Mouse (Mus musculus) embryonic facial prominence, embryonic 11.5 days (tissue): Measurements from ENCODE around the gene Sertad2. TPM values are rescaled to one million over a fixed set of nuclear protein-coding genes. Genes with fewer than 3 reads are reported as not detected.

ENCODE experiments used
- ATAC-seq: fragments of 200-750 bp; cut with Nextera tagmentation; replicated peaks from 2 replicates; pipeline ENCODE4 v1.8.0; 2017; ENCODE audit warnings: low read depth; ENCODE audit not compliant: insufficient number of reproducible peaks, low FRiP score, low TSS enrichment
- DNase-seq: peaks from one replicate; pipeline ENCODE4 v3.0.0-alpha.2; 2015; ENCODE audit warnings: low spot score
- H3K27ac ChIP-seq: fragments of 300-500 bp; sonication (generic); replicated peaks from 2 replicates; pipeline ENCODE4 v1.5.1; 2014; ENCODE audit warnings: mild to moderate bottlenecking, low read depth, low read length, control low read depth
- H3K27me3 ChIP-seq: fragments of 300-500 bp; sonication (generic); 2 replicates; pipeline ENCODE4 v1.6.1; 2014; ENCODE audit warnings: mild to moderate bottlenecking, low read length, moderate library complexity, mixed read lengths; ENCODE audit not compliant: control insufficient read depth, insufficient read depth
- H3K36me3 ChIP-seq: fragments of 300-500 bp; sonication (generic); replicated peaks from 2 replicates; pipeline ENCODE4 v1.6.1; 2014; ENCODE audit warnings: low read depth, mild to moderate bottlenecking, low read length, moderate library complexity, mixed read lengths; ENCODE audit not compliant: control insufficient read depth, insufficient read depth
- H3K4me1 ChIP-seq: fragments of 300-500 bp; sonication (generic); 2 replicates; pipeline ENCODE4 v1.6.1; 2014; ENCODE audit warnings: low read length, mixed read lengths; ENCODE audit not compliant: control insufficient read depth, insufficient read depth
- H3K4me2 ChIP-seq: fragments of 300-500 bp; sonication (generic); 2 replicates; pipeline ENCODE4 v1.6.1; 2014; ENCODE audit warnings: low read depth, mild to moderate bottlenecking, control low read depth, low read length, moderate library complexity
- H3K4me3 ChIP-seq: fragments of 300-500 bp; sonication (generic); 2 replicates; pipeline ENCODE4 v1.5.1; 2014; ENCODE audit warnings: low read depth, low read length, control low read depth
- H3K9ac ChIP-seq: fragments of 300-500 bp; sonication (generic); replicated peaks from 2 replicates; pipeline ENCODE4 v1.6.1; 2014; ENCODE audit warnings: mild to moderate bottlenecking, control low read depth, low read length
- H3K9me3 ChIP-seq: fragments of 300-500 bp; sonication (generic); replicated peaks from 2 replicates; pipeline ENCODE4 v1.6.1; 2016; ENCODE audit warnings: mild to moderate bottlenecking, low read length, inconsistent platforms, mixed read lengths; ENCODE audit not compliant: control insufficient read depth
- WGBS: fragments of 180-500 bp; shearing (Covaris S2); extraction: QIAGEN DNeasy Blood & Tissue Kit; methylation state at CpG from one replicate; pipeline ENCODE4 v1.1.7; 2014; 5-methylcytosine and 5-hydroxymethylcytosine counted together
- polyA plus RNA-seq: library from polyadenylated mRNA; unstranded; fragments of >200 nt; fragmentation: Nextera tagmentation; extraction: Ambion mirVana; gene quantifications from 2 replicates; pipeline ENCODE4 v1.2.1, GENCODE M21; 2014

Sertad2 gene
- polyA plus RNA-seq = 15.5 and 16.0 TPM in 2 replicates

DNA sequence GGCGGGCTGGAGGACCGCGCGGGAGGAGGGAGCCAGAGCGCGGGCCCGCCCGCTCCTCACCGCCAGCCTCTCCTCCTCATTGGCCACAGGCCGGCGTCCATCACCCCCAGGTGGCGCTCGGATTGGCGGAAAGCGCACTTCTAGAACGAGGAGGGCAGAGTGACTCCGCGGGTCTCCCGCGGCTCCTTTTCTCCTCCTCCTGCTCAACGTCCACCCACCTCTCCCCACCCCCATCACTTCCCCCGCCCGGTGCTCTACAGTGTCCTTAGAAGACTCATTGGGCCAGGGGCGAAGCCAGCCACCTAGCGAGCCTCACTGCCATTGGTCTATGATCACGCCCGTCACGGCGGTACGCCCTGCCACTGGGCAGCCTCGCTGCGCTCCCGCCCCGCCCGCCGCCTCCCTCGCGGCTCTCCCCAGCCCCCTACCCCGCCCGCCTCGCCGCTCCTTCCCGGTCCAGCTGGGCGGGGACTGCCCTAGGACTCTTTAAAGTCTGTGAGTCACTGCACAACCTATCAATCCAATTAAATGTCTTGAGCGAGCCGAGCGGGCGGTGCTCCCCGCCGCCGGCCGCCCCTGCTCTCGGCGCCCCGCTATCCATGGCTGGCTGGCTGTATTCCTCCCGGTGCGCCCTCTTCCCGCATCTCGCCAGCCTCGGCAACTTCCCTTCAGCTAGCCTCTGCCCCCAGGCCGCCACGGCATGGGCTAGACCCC, at the start of gene Sertad2:
Gene Sertad2 (plus strand): TSS at position 515 of the 714 bp plus-strand sequence.
- no peaks in the 10 kb centered on the region for H3K36me3 ChIP-seq
- peak; percentile 99 for DNase-seq
- under 1% methylated on average over 53 of the region's 62 CpGs for WGBS
- H3K9ac ChIP-seq = peak within 1 kb of the TSS; percentile 86
- peak within 1 kb of the TSS; percentile 69 for H3K4me2 ChIP-seq
- peak; percentile 100 for ATAC-seq
- H3K4me1 ChIP-seq = no peaks in the 10 kb centered on the region
- H3K4me3 ChIP-seq = peak within 1 kb of the TSS; percentile 86
- peak within 1 kb of the TSS; percentile 81 for H3K27ac ChIP-seq
- no peaks in the 10 kb centered on the region for H3K9me3 ChIP-seq
- no peaks in the 10 kb centered on the region for H3K27me3 ChIP-seq

- Histone ChIP-seq H3K4me1 (no peaks in the 10 kb centered on the region), H3K9me3 (no peaks in the 10 kb centered on the region), H3K4me3 (no peak overlapping the region), H3K27me3 (no peaks in the 10 kb centered on the region), H3K9ac (no peak overlapping the region), H3K27ac (no peak overlapping the region), H3K4me2 (no peak overlapping the region), H3K36me3 (no peaks in the 10 kb centered on the region)
- ATAC-seq (no peak), DNase-seq (no peak)
- 80% methylated on average over 6 of the region's 6 CpGs for whole genome bisulfite sequencing
These were observed 49.0 kb upstream of the Sertad2 start for GRCm38 (mm10) chr11:20493922-20494626.

DNA sequence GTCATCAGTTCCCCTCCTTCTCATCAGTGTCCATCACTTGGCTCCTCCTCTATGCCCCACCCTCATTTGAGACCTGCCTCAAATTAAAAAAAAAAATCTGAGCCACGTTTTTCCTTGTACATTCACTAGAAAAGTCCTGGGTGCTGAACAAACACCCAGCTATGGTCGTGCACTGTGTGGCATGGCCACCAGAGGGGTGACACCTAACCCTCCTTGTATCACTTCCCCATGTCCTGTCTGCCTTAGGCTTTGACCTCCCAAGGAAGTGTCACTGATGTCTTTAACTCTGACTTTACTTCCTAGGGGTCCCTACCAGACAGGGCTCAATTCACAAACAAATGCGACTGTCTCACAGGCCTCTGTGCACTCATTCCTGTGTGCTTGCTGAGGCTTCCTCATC, 42.5 kb upstream of the Sertad2 start:
- no peaks in the 10 kb centered on the region for H3K27me3 ChIP-seq
- no peaks in the 10 kb centered on the region for H3K4me1 ChIP-seq
- ATAC-seq (no peak), DNase-seq (no peak)
- H3K9ac ChIP-seq = no peak overlapping the region
- no peaks in the 10 kb centered on the region for H3K36me3 ChIP-seq
- 38% methylated on average over 3 of the region's 3 CpGs for WGBS
- no peak overlapping the region for H3K4me3 ChIP-seq
- H3K9me3 ChIP-seq = no peaks in the 10 kb centered on the region
- H3K27ac ChIP-seq = no peak overlapping the region
- H3K4me2 ChIP-seq = no peak overlapping the region

DNA sequence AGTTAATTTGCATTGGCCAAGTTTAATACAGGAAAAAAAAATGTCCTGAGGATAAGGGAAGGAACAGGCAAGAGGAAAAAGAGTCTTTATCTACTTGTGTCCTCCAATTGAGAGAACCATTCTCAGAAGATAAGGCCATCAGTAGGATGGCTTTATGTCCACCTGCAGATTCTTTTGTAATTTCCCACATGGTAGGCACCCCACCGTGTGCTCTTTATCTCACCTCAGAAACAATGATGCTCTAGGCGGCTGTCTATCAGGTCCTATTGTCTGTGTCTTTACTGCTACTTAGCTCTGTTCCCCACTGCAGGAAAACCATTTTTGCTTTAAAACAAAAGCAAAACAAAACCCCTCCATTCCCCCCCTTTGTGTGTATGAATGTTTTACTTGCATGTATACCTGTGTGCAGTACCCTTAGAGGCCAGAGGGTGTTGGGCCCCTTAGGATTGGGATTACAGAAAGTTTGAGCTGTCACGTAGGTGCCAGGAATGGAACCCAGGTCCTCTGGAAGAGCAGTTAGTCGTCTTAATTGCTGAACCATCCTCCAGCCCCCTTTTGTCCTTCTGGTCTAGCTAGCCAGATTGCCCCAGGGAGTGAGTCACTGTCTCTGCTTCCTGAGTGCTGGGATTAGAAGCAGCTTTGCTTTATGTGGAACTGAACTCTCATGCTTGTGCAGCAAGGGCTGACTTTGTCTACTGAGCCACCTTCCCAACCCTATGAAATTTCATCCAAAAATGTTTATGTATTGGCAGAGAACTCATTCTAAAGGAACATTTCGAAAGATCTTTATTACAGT, 41.7 kb upstream of the Sertad2 start:
- 69% methylated on average over 5 of the region's 5 CpGs for WGBS
- Histone ChIP-seq H3K4me1 (no peaks in the 10 kb centered on the region), H3K4me3 (no peak overlapping the region), H3K36me3 (no peaks in the 10 kb centered on the region), H3K9ac (no peak overlapping the region), H3K4me2 (no peak overlapping the region), H3K27me3 (no peaks in the 10 kb centered on the region), H3K27ac (no peak overlapping the region), H3K9me3 (no peaks in the 10 kb centered on the region)
- no peak for ATAC-seq
- no peak for DNase-seq

DNA sequence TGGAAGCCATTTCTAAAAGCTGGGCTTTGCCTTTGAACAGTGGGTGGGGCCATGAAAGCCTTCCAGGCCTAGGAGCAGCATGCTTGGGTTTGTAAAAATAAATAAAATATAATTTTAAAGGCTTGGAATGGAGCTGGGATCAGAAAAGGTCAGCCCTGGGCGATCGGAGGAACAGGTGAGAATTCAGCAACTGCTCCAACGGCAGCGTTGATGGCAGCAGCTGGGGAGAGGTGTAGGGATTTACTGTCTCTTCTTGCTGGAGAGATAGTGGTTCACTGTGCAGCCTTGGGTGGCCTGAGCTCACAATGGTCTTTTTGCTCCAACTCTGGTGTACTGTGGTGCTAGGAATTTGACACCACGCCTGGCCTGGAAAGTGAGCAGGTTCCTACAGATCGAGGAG, 29.5 kb upstream of the Sertad2 start:
- no peak overlapping the region for H3K4me2 ChIP-seq
- no peak overlapping the region for H3K9ac ChIP-seq
- no peaks in the 10 kb centered on the region for H3K4me1 ChIP-seq
- no peak overlapping the region for H3K4me3 ChIP-seq
- ATAC-seq = no peak
- no peaks in the 10 kb centered on the region for H3K27me3 ChIP-seq
- H3K36me3 ChIP-seq = no peaks in the 10 kb centered on the region
- no peak for DNase-seq
- 85% methylated on average over 6 of the region's 6 CpGs for WGBS
- no peaks in the 10 kb centered on the region for H3K9me3 ChIP-seq
- no peak overlapping the region for H3K27ac ChIP-seq

- DNase-seq = no peak
- no peak overlapping the region for H3K4me2 ChIP-seq
- WGBS = 52% methylated on average over 4 of the region's 4 CpGs
These were observed 28.3 kb upstream of the Sertad2 start for GRCm38 (mm10) chr11:20514757-20515156.

GRCm38 (mm10) chr11:20521321-20521720, 21.7 kb upstream of the Sertad2 start:
- Histone ChIP-seq H3K9ac (no peak overlapping the region), H3K4me3 (no peak overlapping the region), H3K4me2 (no peak overlapping the region), H3K27me3 (no peaks in the 10 kb centered on the region), H3K27ac (no peak overlapping the region), H3K36me3 (no peaks in the 10 kb centered on the region), H3K9me3 (no peaks in the 10 kb centered on the region), H3K4me1 (no peaks in the 10 kb centered on the region)
- 97% methylated on average over 2 of the region's 2 CpGs for WGBS
- no peak for DNase-seq
- ATAC-seq = no peak

More at GRCm38 (mm10) chr11:20514757-20515156, 28.3 kb upstream of the Sertad2 start:
- Histone ChIP-seq H3K27ac (no peak overlapping the region), H3K27me3 (no peaks in the 10 kb centered on the region), H3K9me3 (no peaks in the 10 kb centered on the region), H3K4me1 (no peaks in the 10 kb centered on the region), H3K4me3 (no peak overlapping the region), H3K36me3 (no peaks in the 10 kb centered on the region), H3K9ac (no peak overlapping the region)
- no peak for ATAC-seq
